ENCODE assay signal across 9 mouse cellular contexts in genomic region chr5:114897374-114897793, GRCm38 (mm10). TPM values are rescaled to one million over a fixed set of nuclear protein-coding genes. Genes with fewer than 3 reads are reported as not detected.
DNase-seq lines count a peak whose midpoint lies in the region; ATAC-seq and TF ChIP-seq lines count a peak whose summit lies in the region.
"Had no signal": no experiment of that assay in that cellular context is flagged by ENCODE, and none has a peak within 500 bp of the region (broad histone marks: within the 10 kb centered on the region; RNA-seq: fewer than 3 reads in every experiment).

No protein-coding gene starts in this region.

- DNase-seq in ovary, postnatal 10 days (ENCODE audit: low spot score): peak; percentile 13
- DNase-seq in ovary, adult 18-20 months (ENCODE audit: low spot score): no peak
- DNase-seq in liver, embryonic 11.5 days (ENCODE audit: low spot score): no peak
- DNase-seq in left cerebral cortex, adult 18-20 months (ENCODE audit: low spot score in 2 of 2): no peak
- DNase-seq in frontal cortex, postnatal 36 days (ENCODE audit: low spot score in 2 of 2): no peak

- peak overlapping the region; percentile 38 for H3K4me3 ChIP-seq in embryonic fibroblast, embryonic 13.5 days (ENCODE audit: insufficient read depth, low read length)
- no peak overlapping the region for H3K4me3 ChIP-seq in hindbrain, embryonic 15.5 days
- H3K4me3 ChIP-seq in liver, embryonic 11.5 days (ENCODE audit: low read depth, low read length): peak overlapping the region; percentile 16; the same call in 1 of the 2 replicates
- H3K4me3 ChIP-seq in neural tube, embryonic 13.5 days: no peak overlapping the region

- H3K36me3 ChIP-seq in hindbrain, embryonic 15.5 days: no peaks in the 10 kb centered on the region
- H3K36me3 ChIP-seq in liver, embryonic 11.5 days (ENCODE audit: control insufficient read depth, insufficient read depth, low read length): no peaks in the 10 kb centered on the region
- H3K36me3 ChIP-seq in neural tube, embryonic 13.5 days: no peaks in the 10 kb centered on the region

- 11% methylated on average over 7 of the region's 7 CpGs for WGBS in hindbrain, embryonic 15.5 days
- WGBS in liver, embryonic 11.5 days: 8% methylated on average over 7 of the region's 7 CpGs
- WGBS in neural tube, embryonic 13.5 days: 16% methylated on average over 7 of the region's 7 CpGs

- H3K9me3 ChIP-seq in hindbrain, embryonic 15.5 days: no peaks in the 10 kb centered on the region
- no peaks in the 10 kb centered on the region for H3K9me3 ChIP-seq in liver, embryonic 11.5 days (ENCODE audit: control insufficient read depth, low read length)
- no peaks in the 10 kb centered on the region for H3K9me3 ChIP-seq in neural tube, embryonic 13.5 days

- no peak for ATAC-seq in hindbrain, embryonic 15.5 days (ENCODE audit: low FRiP score, low read depth)
- ATAC-seq in liver, embryonic 11.5 days (replicated peaks; ENCODE audit: low FRiP score): no peak
- no peak for ATAC-seq in neural tube, embryonic 13.5 days (ENCODE audit: low read depth)

- H3K27me3 ChIP-seq in hindbrain, embryonic 15.5 days: no peaks in the 10 kb centered on the region
- H3K27me3 ChIP-seq in liver, embryonic 11.5 days (replicated peaks; ENCODE audit: control insufficient read depth, insufficient read depth, low read length): peaks cover 2% of the 10 kb centered on the region; the same call in 1 of the 2 replicates
- H3K27me3 ChIP-seq in neural tube, embryonic 13.5 days: no peaks in the 10 kb centered on the region

- peaks cover 6% of the 10 kb centered on the region for H3K4me1 ChIP-seq in embryonic fibroblast, embryonic 13.5 days (ENCODE audit: control insufficient read depth, insufficient read depth, low read length)
- no peaks in the 10 kb centered on the region for H3K4me1 ChIP-seq in hindbrain, embryonic 15.5 days (replicated peaks)
- H3K4me1 ChIP-seq in liver, embryonic 11.5 days (replicated peaks; ENCODE audit: control insufficient read depth, insufficient read depth, low read length): 0 out of 2 replicates have a peak, but pooled peaks cover 5% of the 10 kb centered on the region
- H3K4me1 ChIP-seq in neural tube, embryonic 13.5 days (replicated peaks): no peaks in the 10 kb centered on the region; the same call in 1 of the 2 replicates

- TF ChIP-seq CTCF in embryonic fibroblast, embryonic 13.5 days (IDR thresholded peaks at IDR 0.05; ENCODE audit: borderline replicate concordance, insufficient read depth, low read length): no peak

- H3K9ac ChIP-seq in hindbrain, embryonic 15.5 days: no peak overlapping the region
- H3K9ac ChIP-seq in liver, embryonic 11.5 days (ENCODE audit: low read depth, low read length): no peak overlapping the region
- no peak overlapping the region for H3K9ac ChIP-seq in neural tube, embryonic 13.5 days

- peak overlapping the region; percentile 20; the same call in 1 of the 2 replicates for H3K4me2 ChIP-seq in hindbrain, embryonic 15.5 days
- peak overlapping the region; percentile 44 for H3K4me2 ChIP-seq in liver, embryonic 11.5 days
- peak overlapping the region; percentile 24 for H3K4me2 ChIP-seq in neural tube, embryonic 13.5 days

- no peak overlapping the region for H3K27ac ChIP-seq in embryonic fibroblast, embryonic 13.5 days (ENCODE audit: insufficient read depth, low read length)
- H3K27ac ChIP-seq in hindbrain, embryonic 15.5 days (replicated peaks): no peak overlapping the region
- 0 out of 2 replicates have a peak overlapping the region, but pooled peaks have one; percentile 38 for H3K27ac ChIP-seq in liver, embryonic 11.5 days (ENCODE audit: low read depth, low read length)
- no peak overlapping the region for H3K27ac ChIP-seq in neural tube, embryonic 13.5 days (replicated peaks)

- TF ChIP-seq POLR2A in embryonic fibroblast, embryonic 13.5 days (IDR thresholded peaks at IDR 0.05; ENCODE audit: low read depth, low read length): no peak

RNA-seq across cellular contexts. Expression of gene Oasl2, which starts 0.6 kb away (rescaled TPM):
- polyA plus RNA-seq in embryonic fibroblast, embryonic 13.5 days (2011; ENCODE audit: insufficient read length, low read depth, missing spikeins): 19.7 and 32.2 TPM in 2 replicates
- 5.0 and 7.2 TPM in 2 replicates for polyA plus RNA-seq in hindbrain, embryonic 15.5 days (2015; fragmentation: Nextera tagmentation; extraction: Ambion mirVana)
- polyA plus RNA-seq in liver, embryonic 11.5 days (2014; fragmentation: Nextera tagmentation; extraction: Ambion mirVana): 4.1 and 4.4 TPM in 2 replicates
- polyA plus RNA-seq in neural tube, embryonic 13.5 days (2015; fragmentation: Nextera tagmentation; extraction: Ambion mirVana): 3.3 and 5.1 TPM in 2 replicates
- total RNA-seq in left cerebral cortex, adult 18-20 months (2021): 1 to 10 TPM; 1.8 to 2.3 TPM

RNA-seq across cellular contexts. Expression of gene Oasl1, which starts 25.7 kb away (rescaled TPM):
- polyA plus RNA-seq in embryonic fibroblast, embryonic 13.5 days (2011; ENCODE audit: insufficient read length, low read depth, missing spikeins): 0.47 and 0.75 TPM in 2 replicates
- polyA plus RNA-seq in hindbrain, embryonic 15.5 days (2015; fragmentation: Nextera tagmentation; extraction: Ambion mirVana): 0.18 and 0.96 TPM in 2 replicates
- polyA plus RNA-seq in liver, embryonic 11.5 days (2014; fragmentation: Nextera tagmentation; extraction: Ambion mirVana): 0.36 and 0.55 TPM in 2 replicates
- polyA plus RNA-seq in neural tube, embryonic 13.5 days (2015; fragmentation: Nextera tagmentation; extraction: Ambion mirVana): 0.50 and 0.66 TPM in 2 replicates
- under 1 TPM; 0.21 to 0.35 TPM for total RNA-seq in left cerebral cortex, adult 18-20 months (2021)

RNA-seq across cellular contexts. Expression of gene Gm9936, which starts 38.9 kb away (rescaled TPM):
- polyA plus RNA-seq in embryonic fibroblast, embryonic 13.5 days (2011; ENCODE audit: insufficient read length, low read depth, missing spikeins): 0.23 TPM in 1 of 2 replicates, not detected in the other
- polyA plus RNA-seq in hindbrain, embryonic 15.5 days (2015; fragmentation: Nextera tagmentation; extraction: Ambion mirVana): 2.6 and 2.7 TPM in 2 replicates
- 0.12 TPM in 1 of 2 replicates, not detected in the other for polyA plus RNA-seq in liver, embryonic 11.5 days (2014; fragmentation: Nextera tagmentation; extraction: Ambion mirVana)
- 1.3 and 1.4 TPM in 2 replicates for polyA plus RNA-seq in neural tube, embryonic 13.5 days (2015; fragmentation: Nextera tagmentation; extraction: Ambion mirVana)
- total RNA-seq in left cerebral cortex, adult 18-20 months (2021): 1 to 10 TPM in 1 of 2 experiments, under 1 TPM in 1; 0.74 to 1.2 TPM

RNA-seq across cellular contexts. Expression of gene 4930519G04Rik, which starts 43.9 kb away (rescaled TPM):
- polyA plus RNA-seq in embryonic fibroblast, embryonic 13.5 days (2011; ENCODE audit: insufficient read length, low read depth, missing spikeins): not detected in 2 replicates
- polyA plus RNA-seq in hindbrain, embryonic 15.5 days (2015; fragmentation: Nextera tagmentation; extraction: Ambion mirVana): not detected in 2 replicates
- polyA plus RNA-seq in liver, embryonic 11.5 days (2014; fragmentation: Nextera tagmentation; extraction: Ambion mirVana): not detected in 2 replicates
- not detected in 2 replicates for polyA plus RNA-seq in neural tube, embryonic 13.5 days (2015; fragmentation: Nextera tagmentation; extraction: Ambion mirVana)
- not detected for total RNA-seq in left cerebral cortex, adult 18-20 months (2021)
- polyA plus RNA-seq: brain, embryonic 14.5 days had no signal

RNA-seq across cellular contexts. Expression of gene 2210016L21Rik, which starts 44.6 kb away (rescaled TPM):
- polyA plus RNA-seq in embryonic fibroblast, embryonic 13.5 days (2011; ENCODE audit: insufficient read length, low read depth, missing spikeins): 14.7 and 16.6 TPM in 2 replicates
- 132 and 135 TPM in 2 replicates for polyA plus RNA-seq in hindbrain, embryonic 15.5 days (2015; fragmentation: Nextera tagmentation; extraction: Ambion mirVana)
- polyA plus RNA-seq in liver, embryonic 11.5 days (2014; fragmentation: Nextera tagmentation; extraction: Ambion mirVana): 37.1 and 40.3 TPM in 2 replicates
- polyA plus RNA-seq in neural tube, embryonic 13.5 days (2015; fragmentation: Nextera tagmentation; extraction: Ambion mirVana): 94.9 and 111 TPM in 2 replicates
- total RNA-seq in left cerebral cortex, adult 18-20 months (2021): 100 to 1,000 TPM; 207 to 236 TPM

Comparison
In these comparisons a context has a peak if more than half of its experiments do, and no peak if none do; other contexts are left out.
1. H3K4me3 ChIP-seq: peak in embryonic fibroblast, embryonic 13.5 days (single experiment) and liver, embryonic 11.5 days (single experiment); none in hindbrain, embryonic 15.5 days (single experiment) and neural tube, embryonic 13.5 days (single experiment).
2. Peak in every context shown above with its lines, with median percentiles within 50 percentile points of each other: H3K4me2 ChIP-seq.